Mouse (Mus musculus) forebrain, embryonic 16.5 days (tissue): ENCODE measurements around the gene Nagk. TPM values are rescaled to one million over a fixed set of nuclear protein-coding genes. Genes with fewer than 3 reads are reported as not detected.
"Not testable (repeated sequence)": the region's sequence is repeated elsewhere in the genome, so short reads cannot be mapped to it uniquely, and the experiment has no call there.

Experiments used
- ATAC-seq: fragments of 200-750 bp; cut with Nextera tagmentation; 2 replicates; pipeline ENCODE4 v1.8.0; 2017; ENCODE audit warnings: mild to moderate bottlenecking, moderate library complexity
- H3K27ac ChIP-seq: fragments of 300-500 bp; sonication (generic); 2 replicates; pipeline ENCODE4 v1.5.1; 2014; ENCODE audit warnings: low read length, control low read depth
- H3K27me3 ChIP-seq: fragments of 300-500 bp; sonication (generic); replicated peaks from 2 replicates; pipeline ENCODE4 v1.6.1; 2014; ENCODE audit warnings: low read length; ENCODE audit not compliant: control insufficient read depth, insufficient read depth
- H3K36me3 ChIP-seq: fragments of 300-500 bp; sonication (generic); 2 replicates; pipeline ENCODE4 v1.6.1; 2014; ENCODE audit not compliant: control insufficient read depth, insufficient read depth
- H3K4me1 ChIP-seq: fragments of 300-500 bp; sonication (generic); replicated peaks from 2 replicates; pipeline ENCODE4 v1.6.1; 2014; ENCODE audit warnings: low read length; ENCODE audit not compliant: control insufficient read depth, insufficient read depth
- H3K4me2 ChIP-seq: fragments of 300-500 bp; sonication (generic); 2 replicates; pipeline ENCODE4 v1.6.1; 2014; ENCODE audit warnings: mild to moderate bottlenecking, low read length, control low read depth
- H3K4me3 ChIP-seq: fragments of 300-500 bp; sonication (generic); replicated peaks from 2 replicates; pipeline ENCODE4 v1.5.1; 2014; ENCODE audit warnings: mild to moderate bottlenecking, low read length, control low read depth
- H3K9ac ChIP-seq: fragments of 300-500 bp; sonication (generic); replicated peaks from 2 replicates; pipeline ENCODE4 v1.6.1; 2014; ENCODE audit warnings: low read depth, low read length, control low read depth
- H3K9me3 ChIP-seq: fragments of 300-500 bp; sonication (generic); 2 replicates; pipeline ENCODE4 v1.6.1; 2016; ENCODE audit warnings: low read length; ENCODE audit not compliant: control insufficient read depth
- WGBS: fragments of 180-500 bp; shearing (Covaris S2); extraction: QIAGEN DNeasy Blood & Tissue Kit; methylation state at CpG from one replicate; pipeline ENCODE4 v1.1.7; 2014; 5-methylcytosine and 5-hydroxymethylcytosine counted together
- polyA plus RNA-seq: library from polyadenylated mRNA; unstranded; fragments of >200 nt; fragmentation: Nextera tagmentation; extraction: Ambion mirVana; gene quantifications from 2 replicates; pipeline ENCODE4 v1.2.1, GENCODE M21; 2015

Nagk gene
- polyA plus RNA-seq, 1 experiment from 2014 or later: 123 TPM

DNA sequence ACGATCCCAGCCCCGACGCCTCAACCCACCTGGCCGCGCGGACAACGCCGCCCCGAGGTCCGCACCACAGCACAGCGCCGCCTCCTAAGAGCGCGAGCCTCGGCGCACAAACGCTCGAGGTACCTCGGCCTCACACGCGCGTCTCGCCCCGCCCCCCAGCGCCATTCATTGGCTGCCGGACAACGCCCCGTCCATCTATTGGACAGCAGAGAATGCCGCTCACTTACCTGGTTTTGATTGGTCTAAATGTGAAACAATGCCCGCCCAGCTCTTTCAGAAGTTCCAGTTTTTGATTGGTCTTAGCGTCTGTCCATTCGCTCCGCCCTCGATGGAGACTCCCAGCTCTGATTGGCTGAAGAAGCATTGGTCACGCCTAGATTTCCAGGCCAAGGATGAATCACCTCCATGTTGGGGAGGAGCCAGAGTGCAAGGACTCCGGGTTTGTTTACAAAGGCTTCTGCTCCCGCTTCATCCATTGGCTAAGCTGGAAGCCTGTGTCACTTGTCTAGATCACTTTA, 36.9 kb downstream of the Nagk start, which contains the start of gene Paip2b:
Gene Paip2b, minus strand, starts transcription at position 136 of the 518 bp plus-strand sequence.
- Histone ChIP-seq H3K9me3 (no peaks in the 10 kb centered on the region), H3K36me3 (peaks cover 2% of the 10 kb centered on the region; the same call in 1 of the 2 replicates), H3K4me3 (peak within 1 kb of the TSS; percentile 78), H3K9ac (peak within 1 kb of the TSS; percentile 81), H3K27ac (peak within 1 kb of the TSS; percentile 89), H3K27me3 (no peaks in the 10 kb centered on the region), H3K4me2 (peak within 1 kb of the TSS; percentile 85), H3K4me1 (peaks cover 12% of the 10 kb centered on the region)
- peak; percentile 98 for ATAC-seq
- 0% methylated on average over 37 of the region's 37 CpGs for WGBS

DNA sequence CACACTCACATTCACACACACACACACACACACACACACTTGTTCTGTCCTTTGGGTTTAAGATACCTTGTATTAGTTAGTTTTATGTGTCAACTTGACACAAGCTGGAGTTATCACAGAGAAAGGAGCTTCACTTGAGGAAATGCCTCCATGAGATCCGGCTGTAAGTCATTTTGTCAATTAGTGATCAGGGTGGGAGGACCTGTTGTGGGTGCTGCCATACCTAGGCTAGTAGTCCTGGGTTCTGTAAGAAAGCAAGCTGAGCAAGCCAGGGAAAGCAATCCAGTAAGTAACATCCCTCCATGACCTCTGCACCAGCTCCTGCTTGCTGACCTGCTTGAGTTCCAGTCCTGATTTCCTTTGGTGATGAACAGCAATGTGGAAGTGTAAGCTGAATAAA, 37.6 kb downstream of the Nagk start:
- H3K36me3 ChIP-seq, H3K27me3 ChIP-seq, H3K9me3 ChIP-seq, H3K27ac ChIP-seq, ATAC-seq: not testable (repeated sequence)
- peaks cover 12% of the 10 kb centered on the region for H3K4me1 ChIP-seq
- peak overlapping the region; percentile 40; the same call in 1 of the 2 replicates for H3K4me3 ChIP-seq
- H3K4me2 ChIP-seq: peak overlapping the region; percentile 67
- WGBS: 59% methylated on average over 1 of the region's 1 CpGs
- 0 out of 2 replicates have a peak overlapping the region, but pooled peaks have one; percentile 36 for H3K9ac ChIP-seq

DNA sequence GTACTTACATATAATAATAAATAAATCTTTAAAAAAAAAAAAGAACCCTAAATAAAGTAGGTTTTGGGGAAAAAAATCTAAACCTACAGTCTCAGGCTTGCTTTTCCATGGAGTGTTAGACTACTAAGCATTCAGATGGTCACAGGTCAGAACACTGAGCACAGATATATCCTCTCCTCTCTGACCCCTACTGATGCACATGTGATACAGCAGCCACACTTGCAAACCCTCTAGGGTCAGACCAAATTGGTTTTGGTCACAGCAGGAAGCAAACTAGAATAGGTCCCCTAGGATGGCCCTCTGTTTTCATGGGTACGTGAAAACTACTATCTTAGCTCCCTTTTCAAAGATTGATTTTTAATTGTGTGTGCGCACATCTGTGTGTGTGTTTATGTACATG, 42.0 kb downstream of the Nagk start:
- WGBS: 80% methylated on average over 2 of the region's 2 CpGs
- H3K27ac ChIP-seq: no peak overlapping the region
- no peak for ATAC-seq
- no peak overlapping the region for H3K4me3 ChIP-seq
- no peak overlapping the region for H3K9ac ChIP-seq
- H3K4me2 ChIP-seq: no peak overlapping the region
- peaks cover 3% of the 10 kb centered on the region; the same call in 1 of the 2 replicates for H3K4me1 ChIP-seq
- no peaks in the 10 kb centered on the region for H3K36me3 ChIP-seq
- no peaks in the 10 kb centered on the region for H3K27me3 ChIP-seq
- no peaks in the 10 kb centered on the region for H3K9me3 ChIP-seq

DNA sequence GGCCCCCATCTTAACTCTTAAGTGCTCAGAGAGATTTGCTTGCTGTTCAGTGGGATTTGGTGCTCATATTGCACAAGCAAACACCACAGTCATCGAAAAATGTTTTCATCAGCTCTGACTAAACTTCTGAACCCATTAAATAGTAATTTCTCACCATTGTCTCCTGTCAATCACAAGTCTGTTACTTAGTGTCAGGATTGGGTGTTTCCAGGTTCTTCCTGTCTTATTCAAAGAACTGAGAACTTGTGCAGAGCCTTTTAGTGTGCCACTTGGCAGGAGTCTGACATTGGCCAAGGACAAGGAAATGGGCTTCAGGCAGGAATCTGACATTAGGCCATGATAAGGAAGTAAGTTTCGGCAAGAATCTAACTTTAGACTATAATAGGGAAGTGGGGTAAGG, 43.3 kb downstream of the Nagk start:
- H3K9ac ChIP-seq: no peak overlapping the region
- ATAC-seq: no peak
- no peaks in the 10 kb centered on the region for H3K36me3 ChIP-seq
- H3K9me3 ChIP-seq: no peaks in the 10 kb centered on the region
- H3K4me1 ChIP-seq: no peaks in the 10 kb centered on the region
- H3K4me3 ChIP-seq: no peak overlapping the region
- H3K27me3 ChIP-seq: no peaks in the 10 kb centered on the region
- no peak overlapping the region for H3K27ac ChIP-seq
- no peak overlapping the region for H3K4me2 ChIP-seq
- WGBS: 79% methylated on average over 2 of the region's 2 CpGs

DNA sequence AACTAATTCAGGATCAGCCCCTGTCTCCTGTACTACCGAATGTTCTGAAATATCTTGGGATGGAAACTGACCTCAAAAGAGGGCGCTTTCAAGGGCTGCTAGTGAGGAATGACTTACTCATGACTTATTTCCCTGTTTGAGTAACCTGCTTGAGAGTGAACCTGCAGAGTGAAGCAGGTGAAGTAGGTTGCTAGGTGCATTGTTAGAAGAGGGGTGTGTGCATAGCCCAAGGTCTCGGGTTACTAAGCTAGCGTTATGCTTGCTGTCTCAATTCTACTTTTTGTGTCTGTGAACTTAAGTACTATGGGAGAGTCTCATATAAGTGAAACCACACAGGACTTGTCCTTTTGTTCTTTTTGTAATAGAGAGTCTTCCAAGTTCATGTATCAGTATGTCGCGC, 45.3 kb downstream of the Nagk start:
- Histone ChIP-seq H3K4me1 (no peaks in the 10 kb centered on the region), H3K36me3 (no peaks in the 10 kb centered on the region), H3K4me2 (no peak overlapping the region), H3K9ac (no peak overlapping the region), H3K9me3 (no peaks in the 10 kb centered on the region), H3K4me3 (no peak overlapping the region), H3K27me3 (no peaks in the 10 kb centered on the region), H3K27ac (no peak overlapping the region)
- no peak for ATAC-seq
- WGBS: 88% methylated on average over 6 of the region's 6 CpGs

DNA sequence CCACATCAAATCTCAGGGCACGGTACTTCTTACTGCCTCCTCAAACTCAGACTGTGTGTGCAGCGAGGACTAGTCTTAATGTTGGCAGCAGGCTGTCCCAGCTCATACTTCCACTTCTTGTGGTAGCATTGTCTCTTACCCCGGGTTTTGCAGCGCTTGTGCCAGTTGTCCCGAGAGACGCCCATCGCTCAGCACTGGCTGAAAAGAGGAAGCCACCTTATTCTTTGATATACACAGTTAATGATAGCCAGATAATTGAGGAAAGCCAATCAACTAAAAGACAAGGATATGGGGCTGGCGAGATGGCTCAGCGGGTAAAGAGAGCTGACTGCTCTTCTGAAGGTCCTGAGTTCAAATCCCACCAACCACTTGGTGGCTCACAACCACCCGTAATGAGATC, 50.1 kb downstream of the Nagk start:
- no peaks in the 10 kb centered on the region for H3K36me3 ChIP-seq
- no peaks in the 10 kb centered on the region for H3K4me1 ChIP-seq
- ATAC-seq: no peak
- no peaks in the 10 kb centered on the region for H3K9me3 ChIP-seq
- WGBS: 86% methylated on average over 10 of the region's 10 CpGs
- no peak overlapping the region for H3K9ac ChIP-seq
- no peak overlapping the region for H3K27ac ChIP-seq
- no peaks in the 10 kb centered on the region for H3K27me3 ChIP-seq
- H3K4me2 ChIP-seq: no peak overlapping the region
- no peak overlapping the region for H3K4me3 ChIP-seq

DNA sequence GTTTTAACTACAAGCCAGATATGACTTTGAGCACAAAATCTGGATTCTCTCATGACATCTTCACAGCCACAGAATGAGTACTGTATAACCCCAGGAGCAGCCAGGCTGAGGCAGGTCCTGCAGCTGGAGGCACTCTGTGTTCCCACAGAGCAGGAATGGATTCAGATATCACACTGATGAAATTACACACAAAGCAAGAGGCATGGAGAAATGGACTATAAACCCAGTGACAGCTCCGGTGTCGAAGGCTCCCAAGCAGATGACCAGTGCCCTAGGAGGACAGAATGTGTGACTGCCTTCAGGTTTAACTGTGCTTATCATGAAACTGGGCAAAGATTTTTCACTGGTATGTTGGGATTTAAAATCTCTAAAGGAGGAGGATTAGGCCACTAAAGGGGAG, 51.4 kb downstream of the Nagk start:
- 93% methylated on average over 2 of the region's 2 CpGs for WGBS
- ATAC-seq: no peak

DNA sequence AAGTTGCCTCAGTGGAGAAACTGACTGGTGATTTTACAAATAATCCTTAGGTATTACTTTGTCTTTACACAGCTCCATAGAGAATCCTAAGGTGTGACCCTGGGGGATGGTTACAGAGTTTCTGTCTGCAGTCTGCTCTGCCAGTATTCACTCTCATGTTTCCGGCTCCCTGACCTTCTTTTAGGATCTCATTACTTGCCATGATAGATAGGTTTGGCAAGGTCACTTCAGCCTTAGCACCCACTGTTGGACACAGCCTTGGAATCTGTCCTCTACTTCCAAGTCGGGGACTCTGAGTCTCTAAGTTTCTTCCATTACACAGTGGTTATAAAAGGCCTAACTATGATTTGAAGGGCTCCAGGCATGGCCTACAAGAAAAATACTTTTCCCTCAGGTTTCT, 54.7 kb downstream of the Nagk start:
- 90% methylated on average over 2 of the region's 2 CpGs for WGBS
- no peak for ATAC-seq
- no peaks in the 10 kb centered on the region for H3K9me3 ChIP-seq
- no peak overlapping the region for H3K4me3 ChIP-seq
- no peaks in the 10 kb centered on the region for H3K4me1 ChIP-seq
- H3K27me3 ChIP-seq: no peaks in the 10 kb centered on the region
- H3K36me3 ChIP-seq: no peaks in the 10 kb centered on the region
- no peak overlapping the region for H3K9ac ChIP-seq
- H3K27ac ChIP-seq: no peak overlapping the region
- no peak overlapping the region for H3K4me2 ChIP-seq

More for the DNA sequence above, 51.4 kb downstream of the Nagk start:
- no peak overlapping the region for H3K27ac ChIP-seq
- H3K4me1 ChIP-seq: no peaks in the 10 kb centered on the region
- no peaks in the 10 kb centered on the region for H3K9me3 ChIP-seq
- H3K36me3 ChIP-seq: no peaks in the 10 kb centered on the region
- H3K4me2 ChIP-seq: no peak overlapping the region
- no peak overlapping the region for H3K9ac ChIP-seq
- no peak overlapping the region for H3K4me3 ChIP-seq
- no peaks in the 10 kb centered on the region for H3K27me3 ChIP-seq
